Mouse (Mus musculus) lung, embryonic 15.5 days (tissue): ENCODE data around the gene 2410137M14Rik. TPM values are rescaled to one million over a fixed set of nuclear protein-coding genes. Genes with fewer than 3 reads are reported as not detected.
"Not testable (repeated sequence)": the region's sequence is repeated elsewhere in the genome, so short reads cannot be mapped to it uniquely, and the experiment has no call there.

Experiments
- ATAC-seq: fragments of 200-750 bp; cut with Nextera tagmentation; 2 replicates; pipeline ENCODE4 v1.8.0; 2017; ENCODE audit warnings: moderate number of reproducible peaks, borderline replicate concordance; ENCODE audit not compliant: low FRiP score, low TSS enrichment; ENCODE audit errors: extremely low read depth
- H3K27ac ChIP-seq: fragments of 300-500 bp; sonication (generic); 2 replicates; pipeline ENCODE4 v1.5.1; 2015; ENCODE audit warnings: moderate library complexity, mild to moderate bottlenecking, inconsistent platforms
- H3K27me3 ChIP-seq: fragments of 300-500 bp; sonication (generic); 2 replicates; pipeline ENCODE4 v1.6.1; 2015; ENCODE audit warnings: inconsistent platforms
- H3K36me3 ChIP-seq: fragments of 300-500 bp; sonication (generic); 2 replicates; pipeline ENCODE4 v1.6.1; 2015; ENCODE audit warnings: inconsistent platforms
- H3K4me1 ChIP-seq: fragments of 300-500 bp; sonication (generic); 2 replicates; pipeline ENCODE4 v1.6.1; 2015; ENCODE audit warnings: inconsistent platforms
- H3K4me2 ChIP-seq: fragments of 300-500 bp; sonication (generic); 2 replicates; pipeline ENCODE4 v1.6.1; 2015; ENCODE audit warnings: inconsistent platforms, mild to moderate bottlenecking, moderate library complexity
- H3K4me3 ChIP-seq: fragments of 300-500 bp; sonication (generic); 2 replicates; pipeline ENCODE4 v1.5.1; 2015; ENCODE audit warnings: mild to moderate bottlenecking, inconsistent platforms
- H3K9ac ChIP-seq: fragments of 300-500 bp; sonication (generic); 2 replicates; pipeline ENCODE4 v1.6.1; 2015; ENCODE audit warnings: inconsistent platforms
- H3K9me3 ChIP-seq: fragments of 300-500 bp; sonication (generic); 2 replicates; pipeline ENCODE4 v1.6.1; 2016; ENCODE audit warnings: inconsistent platforms
- WGBS: fragments of 180-500 bp; shearing (Covaris S2); methylation state at CpG from one replicate; pipeline ENCODE4 v1.1.7; 2015; 5-methylcytosine and 5-hydroxymethylcytosine counted together
- polyA plus RNA-seq: library from polyadenylated mRNA; unstranded; fragments of >200 nt; fragmentation: Nextera tagmentation; extraction: Ambion mirVana; gene quantifications from 2 replicates; pipeline ENCODE4 v1.2.1, GENCODE M21; 2015

The 2410137M14Rik gene
- polyA plus RNA-seq, 1 experiment from 2014 or later, result not detected

DNA sequence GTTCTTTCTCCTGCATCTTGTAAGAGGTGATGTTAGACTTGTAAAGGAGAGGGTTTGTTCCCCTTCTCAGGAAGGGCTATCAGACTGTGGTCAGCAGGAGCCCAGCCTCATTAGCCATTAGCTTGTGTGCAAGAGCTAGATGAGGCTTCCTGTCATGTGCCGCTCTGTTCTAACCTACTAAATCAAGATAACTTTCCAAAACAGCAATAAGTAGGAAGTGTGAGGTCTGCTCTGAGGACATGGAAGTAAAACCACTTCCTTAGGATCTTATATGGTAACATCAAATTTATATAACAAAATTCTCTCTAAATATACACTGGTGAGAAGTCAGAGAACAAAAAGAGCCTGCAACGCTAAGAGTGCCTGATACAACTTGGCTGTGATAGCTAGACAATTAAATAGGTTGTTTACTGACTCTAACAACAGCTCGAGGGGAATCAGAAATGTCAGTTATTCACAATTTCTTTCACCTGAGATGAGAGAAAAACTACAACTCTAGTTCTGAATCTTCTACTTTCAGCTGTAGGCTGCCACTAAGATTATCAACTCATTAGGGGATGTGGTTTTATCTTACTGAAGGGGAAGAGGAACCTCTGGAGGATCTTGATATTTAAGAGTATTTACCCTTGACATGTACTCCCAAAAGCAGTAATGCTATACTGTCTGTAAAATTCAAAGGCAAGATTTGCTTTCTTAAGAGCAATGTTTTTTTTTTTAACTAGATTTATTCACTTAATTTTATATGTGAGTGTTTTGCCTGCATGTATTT is 11.5 kb upstream of the 2410137M14Rik start:
- Histone ChIP-seq H3K27me3 (peaks cover 23% of the 10 kb centered on the region), H3K4me3 (no peak overlapping the region), H3K9ac (no peak overlapping the region), H3K4me1 (no peaks in the 10 kb centered on the region), H3K36me3 (no peaks in the 10 kb centered on the region), H3K27ac (no peak overlapping the region), H3K9me3 (no peaks in the 10 kb centered on the region), H3K4me2 (no peak overlapping the region)
- ATAC-seq, result no peak
- WGBS, result 47% methylated on average over 3 of the region's 3 CpGs

- not testable (repeated sequence) for H3K27ac ChIP-seq, ATAC-seq, H3K4me2 ChIP-seq, H3K36me3 ChIP-seq, H3K4me1 ChIP-seq, H3K4me3 ChIP-seq, H3K9me3 ChIP-seq, H3K9ac ChIP-seq
- 93% methylated on average over 6 of the region's 6 CpGs for WGBS
- H3K27me3 ChIP-seq, result peaks cover 30% of the 10 kb centered on the region
Measured at GRCm38 (mm10) chr17:36990630-36991029, 9.6 kb upstream of the 2410137M14Rik start.

DNA sequence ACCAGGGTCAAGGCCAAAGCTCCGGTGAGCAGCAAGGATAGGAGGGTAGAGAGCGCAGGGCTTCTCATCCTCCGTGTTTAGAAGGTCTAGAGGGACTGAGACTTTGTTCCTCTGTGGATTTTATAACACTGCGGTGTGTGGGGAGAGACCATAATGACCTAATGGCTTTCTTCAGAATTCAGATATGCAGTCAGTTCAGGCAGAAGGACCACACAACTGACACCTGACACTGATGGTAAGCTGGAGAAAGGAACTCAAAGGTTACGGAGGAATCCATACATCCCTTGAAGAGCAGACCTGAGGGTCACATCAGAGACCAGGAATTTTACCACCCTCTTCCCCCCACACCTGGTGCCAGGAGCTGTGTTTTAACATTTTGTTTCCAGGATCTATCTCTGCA is 8.4 kb upstream of the 2410137M14Rik start, which contains the start of gene H2-M5:
Gene H2-M5, minus strand, starts transcription at position 101 of the 400 bp plus-strand sequence.
- no peak for ATAC-seq

DNA sequence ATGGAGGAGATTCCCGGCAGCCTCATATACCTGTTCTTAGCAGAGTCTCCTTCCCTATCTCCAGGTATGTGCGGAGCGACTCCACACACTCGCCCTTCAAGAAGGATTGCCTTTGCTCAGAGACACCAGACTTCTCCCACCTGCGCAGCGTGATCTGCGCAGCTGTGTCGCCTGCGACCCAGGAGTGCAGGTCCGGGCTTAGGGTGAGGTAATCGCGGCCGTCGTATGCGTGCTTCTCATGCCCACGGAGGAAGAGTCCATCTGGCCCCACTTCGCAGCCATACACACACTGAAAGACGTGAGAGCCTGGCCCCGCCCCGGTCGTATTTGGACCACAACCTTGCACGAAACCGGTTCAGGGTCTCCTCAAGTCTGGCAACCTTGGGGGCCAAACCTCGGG is 7.4 kb upstream of the 2410137M14Rik start:
- Histone ChIP-seq H3K9ac (no peak overlapping the region), H3K27ac (no peak overlapping the region)
- 11% methylated on average over 24 of the region's 24 CpGs for WGBS

More for the DNA sequence above, 8.4 kb upstream of the 2410137M14Rik start, which contains the start of gene H2-M5:
- peak within 1 kb of the TSS; percentile 12; the same call in 1 of the 2 replicates for H3K4me3 ChIP-seq
- H3K27me3 ChIP-seq, result peaks cover 30% of the 10 kb centered on the region
- WGBS, result 31% methylated on average over 5 of the region's 5 CpGs
- H3K9ac ChIP-seq, result no peak within 1 kb of the TSS
- no peaks in the 10 kb centered on the region for H3K4me1 ChIP-seq
- peak within 1 kb of the TSS; percentile 47 for H3K4me2 ChIP-seq
- no peaks in the 10 kb centered on the region for H3K36me3 ChIP-seq
- no peak within 1 kb of the TSS for H3K27ac ChIP-seq
- H3K9me3 ChIP-seq, result no peaks in the 10 kb centered on the region

DNA sequence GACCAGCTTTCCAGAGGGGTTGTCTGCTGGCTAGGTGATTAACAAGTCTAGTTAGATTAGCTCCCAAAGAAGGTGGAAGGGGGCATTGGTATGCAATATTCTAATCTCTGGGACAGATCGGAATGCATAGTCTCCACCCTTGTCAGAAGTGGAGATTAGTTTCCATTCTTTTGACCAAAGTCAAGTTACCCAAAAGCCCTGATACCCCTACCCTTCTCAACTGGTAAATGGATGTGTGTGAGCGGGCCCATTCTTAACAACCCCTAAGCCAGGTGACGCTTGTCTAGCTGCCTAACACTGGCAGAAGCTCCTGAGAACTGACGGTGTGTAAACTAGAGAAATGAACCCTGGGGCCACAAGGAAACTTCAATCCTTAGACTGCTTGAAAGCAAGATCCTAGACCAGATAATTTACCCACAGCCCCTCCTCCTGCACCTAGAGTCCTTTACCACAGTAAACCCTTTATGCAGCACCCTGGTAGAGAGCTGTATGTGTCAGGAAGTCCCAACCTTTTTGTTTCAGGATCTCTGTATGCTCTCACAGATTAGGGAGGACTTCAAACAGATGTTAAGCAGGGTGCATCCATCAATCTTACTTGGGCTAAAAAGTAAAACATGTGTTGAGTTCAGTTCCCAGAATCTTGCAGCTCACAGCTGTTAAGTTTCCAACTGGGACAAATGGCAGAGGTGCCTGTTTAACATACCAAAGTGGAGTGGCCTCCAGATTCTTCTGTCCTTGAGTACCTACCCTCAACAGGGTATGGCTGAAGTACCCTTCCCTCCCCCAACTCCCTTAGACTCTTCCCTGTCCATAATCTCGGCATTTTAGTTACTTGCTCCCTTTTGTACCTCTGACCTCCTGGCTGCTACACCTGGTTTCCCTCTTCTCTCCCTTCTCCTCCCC is 1.5 kb upstream of the 2410137M14Rik start:
- no peaks in the 10 kb centered on the region for H3K36me3 ChIP-seq
- no peak overlapping the region for H3K4me2 ChIP-seq
- peak; percentile 15; the same call in 1 of the 2 replicates for ATAC-seq
- WGBS, result 31% methylated on average over 5 of the region's 5 CpGs
- H3K27me3 ChIP-seq, result peaks cover 6% of the 10 kb centered on the region; the same call in 1 of the 2 replicates
- H3K9ac ChIP-seq, result no peak overlapping the region
- H3K4me3 ChIP-seq, result no peak overlapping the region
- H3K27ac ChIP-seq, result peak overlapping the region; percentile 69
- H3K4me1 ChIP-seq, result peaks cover 10% of the 10 kb centered on the region; the same call in 1 of the 2 replicates
- H3K9me3 ChIP-seq, result no peaks in the 10 kb centered on the region

More for the DNA sequence above, 7.4 kb upstream of the 2410137M14Rik start:
- H3K9me3 ChIP-seq, result no peaks in the 10 kb centered on the region
- ATAC-seq, result no peak; the same call in 1 of the 2 replicates
- peak overlapping the region; percentile 12; the same call in 1 of the 2 replicates for H3K4me3 ChIP-seq
- peak overlapping the region; percentile 47 for H3K4me2 ChIP-seq
- H3K27me3 ChIP-seq, result peaks cover 30% of the 10 kb centered on the region
- no peaks in the 10 kb centered on the region for H3K36me3 ChIP-seq
- H3K4me1 ChIP-seq, result no peaks in the 10 kb centered on the region

GRCm38 (mm10) chr17:36981845-36982244 is 808 bp upstream of the 2410137M14Rik start:
- H3K27ac ChIP-seq, result 0 out of 2 replicates have a peak overlapping the region, but pooled peaks have one; percentile 69
- 3% methylated on average over 4 of the region's 4 CpGs for WGBS
- no peak overlapping the region for H3K9ac ChIP-seq
- no peaks in the 10 kb centered on the region; the same call in 1 of the 2 replicates for H3K27me3 ChIP-seq
- H3K36me3 ChIP-seq, result no peaks in the 10 kb centered on the region
- no peak overlapping the region for H3K4me3 ChIP-seq
- no peak for ATAC-seq
- no peaks in the 10 kb centered on the region for H3K9me3 ChIP-seq
- H3K4me2 ChIP-seq, result peak overlapping the region; percentile 45; the same call in 1 of the 2 replicates
- H3K4me1 ChIP-seq, result peaks cover 10% of the 10 kb centered on the region; the same call in 1 of the 2 replicates

GRCm38 (mm10) chr17:36973271-36973787 is 7.7 kb downstream of the 2410137M14Rik start:
- H3K27me3 ChIP-seq, result no peaks in the 10 kb centered on the region
- WGBS, result 65% methylated on average over 8 of the region's 8 CpGs
- H3K4me3 ChIP-seq, result no peak overlapping the region
- ATAC-seq, result no peak
- no peaks in the 10 kb centered on the region for H3K4me1 ChIP-seq
- H3K27ac ChIP-seq, result no peak overlapping the region
- H3K4me2 ChIP-seq, result no peak overlapping the region
- H3K36me3 ChIP-seq, result no peaks in the 10 kb centered on the region
- H3K9me3 ChIP-seq, result no peaks in the 10 kb centered on the region
- no peak overlapping the region for H3K9ac ChIP-seq

GRCm38 (mm10) chr17:36972791-36973190 is 8.2 kb downstream of the 2410137M14Rik start:
- H3K4me1 ChIP-seq, result no peaks in the 10 kb centered on the region
- 67% methylated on average over 3 of the region's 3 CpGs for WGBS
- no peak for ATAC-seq

DNA sequence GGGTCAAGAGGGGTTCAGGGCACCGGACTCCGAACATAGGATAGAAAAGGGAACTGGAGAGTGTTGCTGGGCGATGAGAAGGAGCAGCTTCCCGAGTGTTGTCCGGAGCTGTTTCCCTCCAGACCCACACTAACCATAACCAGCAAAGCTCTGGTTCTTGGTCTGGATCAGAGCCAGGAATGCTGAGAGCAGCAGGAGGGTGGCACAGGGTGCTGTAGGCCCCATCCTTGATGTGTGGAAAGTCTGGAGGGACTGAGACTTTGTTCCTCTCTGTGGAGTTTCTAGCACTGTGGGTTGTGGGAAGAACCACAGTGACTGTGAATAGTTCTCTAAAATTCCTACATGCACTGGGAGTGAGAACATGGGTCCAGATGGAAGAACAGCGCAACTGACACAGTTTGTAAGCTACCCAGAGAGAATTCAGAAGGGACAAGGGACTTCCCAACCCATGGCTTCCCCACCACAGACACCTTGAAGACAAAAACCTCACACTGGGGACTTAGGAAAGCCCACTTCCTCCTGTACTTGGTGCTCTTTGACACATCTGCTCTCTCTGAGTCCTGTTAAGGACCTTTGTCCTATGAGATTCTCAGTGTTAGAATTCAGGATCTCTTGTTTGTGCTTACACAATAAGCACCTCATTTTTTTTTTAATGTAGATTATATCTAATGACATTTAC is 9.7 kb downstream of the 2410137M14Rik start:
- no peak overlapping the region for H3K9ac ChIP-seq
- H3K4me2 ChIP-seq, result no peak overlapping the region
- H3K9me3 ChIP-seq, result no peaks in the 10 kb centered on the region
- ATAC-seq, result no peak
- WGBS, result 78% methylated on average over 6 of the region's 6 CpGs
- H3K27me3 ChIP-seq, result no peaks in the 10 kb centered on the region
- H3K4me3 ChIP-seq, result no peak overlapping the region
- H3K36me3 ChIP-seq, result no peaks in the 10 kb centered on the region
- H3K4me1 ChIP-seq, result no peaks in the 10 kb centered on the region
- no peak overlapping the region for H3K27ac ChIP-seq

More at GRCm38 (mm10) chr17:36972791-36973190, 8.2 kb downstream of the 2410137M14Rik start:
- no peaks in the 10 kb centered on the region for H3K36me3 ChIP-seq
- no peak overlapping the region for H3K9ac ChIP-seq
- no peak overlapping the region for H3K4me2 ChIP-seq
- H3K4me3 ChIP-seq, result no peak overlapping the region
- no peaks in the 10 kb centered on the region for H3K9me3 ChIP-seq
- no peak overlapping the region for H3K27ac ChIP-seq
- no peaks in the 10 kb centered on the region for H3K27me3 ChIP-seq

GRCm38 (mm10) chr17:36970316-36970890 is 10.6 kb downstream of the 2410137M14Rik start:
- H3K9ac ChIP-seq, result no peak overlapping the region
- H3K36me3 ChIP-seq, result no peaks in the 10 kb centered on the region
- H3K9me3 ChIP-seq, result no peaks in the 10 kb centered on the region
- no peak for ATAC-seq
- no peak overlapping the region for H3K4me3 ChIP-seq
- H3K4me2 ChIP-seq, result no peak overlapping the region
- no peaks in the 10 kb centered on the region for H3K27me3 ChIP-seq
- H3K4me1 ChIP-seq, result no peaks in the 10 kb centered on the region
- 65% methylated on average over 14 of the region's 14 CpGs for WGBS
- H3K27ac ChIP-seq, result no peak overlapping the region

GRCm38 (mm10) chr17:36966875-36967274 is 14.2 kb downstream of the 2410137M14Rik start:
- H3K4me3 ChIP-seq, result no peak overlapping the region
- no peaks in the 10 kb centered on the region for H3K9me3 ChIP-seq
- no peak for ATAC-seq
- H3K27me3 ChIP-seq, result no peaks in the 10 kb centered on the region
- H3K36me3 ChIP-seq, result no peaks in the 10 kb centered on the region
- 78% methylated on average over 1 of the region's 1 CpGs for WGBS
- H3K27ac ChIP-seq, result no peak overlapping the region
- H3K9ac ChIP-seq, result no peak overlapping the region
- no peaks in the 10 kb centered on the region for H3K4me1 ChIP-seq
- H3K4me2 ChIP-seq, result no peak overlapping the region
